Mouse (Mus musculus) embryonic facial prominence, embryonic 11.5 days (tissue): ENCODE data around the gene Gm10160. TPM values are rescaled to one million over a fixed set of nuclear protein-coding genes. Genes with fewer than 3 reads are reported as not detected.
A peak's percentile ranks its signal among the peaks of the same experiment; 100 is the strongest.

Experiments used
- ATAC-seq: fragments of 200-750 bp; cut with Nextera tagmentation; replicated peaks from 2 replicates; pipeline ENCODE4 v1.8.0; 2017; ENCODE audit warnings: low read depth; ENCODE audit not compliant: insufficient number of reproducible peaks, low FRiP score, low TSS enrichment
- DNase-seq: peaks from one replicate; pipeline ENCODE4 v3.0.0-alpha.2; 2015; ENCODE audit warnings: low spot score
- H3K27ac ChIP-seq: fragments of 300-500 bp; sonication (generic); replicated peaks from 2 replicates; pipeline ENCODE4 v1.5.1; 2014; ENCODE audit warnings: mild to moderate bottlenecking, low read depth, low read length, control low read depth
- H3K27me3 ChIP-seq: fragments of 300-500 bp; sonication (generic); 2 replicates; pipeline ENCODE4 v1.6.1; 2014; ENCODE audit warnings: mild to moderate bottlenecking, low read length, moderate library complexity, mixed read lengths; ENCODE audit not compliant: control insufficient read depth, insufficient read depth
- H3K36me3 ChIP-seq: fragments of 300-500 bp; sonication (generic); replicated peaks from 2 replicates; pipeline ENCODE4 v1.6.1; 2014; ENCODE audit warnings: low read depth, mild to moderate bottlenecking, low read length, moderate library complexity, mixed read lengths; ENCODE audit not compliant: control insufficient read depth, insufficient read depth
- H3K4me1 ChIP-seq: fragments of 300-500 bp; sonication (generic); 2 replicates; pipeline ENCODE4 v1.6.1; 2014; ENCODE audit warnings: low read length, mixed read lengths; ENCODE audit not compliant: control insufficient read depth, insufficient read depth
- H3K4me2 ChIP-seq: fragments of 300-500 bp; sonication (generic); 2 replicates; pipeline ENCODE4 v1.6.1; 2014; ENCODE audit warnings: low read depth, mild to moderate bottlenecking, control low read depth, low read length, moderate library complexity
- H3K4me3 ChIP-seq: fragments of 300-500 bp; sonication (generic); 2 replicates; pipeline ENCODE4 v1.5.1; 2014; ENCODE audit warnings: low read depth, low read length, control low read depth
- H3K9ac ChIP-seq: fragments of 300-500 bp; sonication (generic); replicated peaks from 2 replicates; pipeline ENCODE4 v1.6.1; 2014; ENCODE audit warnings: mild to moderate bottlenecking, control low read depth, low read length
- H3K9me3 ChIP-seq: fragments of 300-500 bp; sonication (generic); replicated peaks from 2 replicates; pipeline ENCODE4 v1.6.1; 2016; ENCODE audit warnings: mild to moderate bottlenecking, low read length, inconsistent platforms, mixed read lengths; ENCODE audit not compliant: control insufficient read depth
- WGBS: fragments of 180-500 bp; shearing (Covaris S2); extraction: QIAGEN DNeasy Blood & Tissue Kit; methylation state at CpG from one replicate; pipeline ENCODE4 v1.1.7; 2014; 5-methylcytosine and 5-hydroxymethylcytosine counted together
- polyA plus RNA-seq: library from polyadenylated mRNA; unstranded; fragments of >200 nt; fragmentation: Nextera tagmentation; extraction: Ambion mirVana; gene quantifications from 2 replicates; pipeline ENCODE4 v1.2.1, GENCODE M21; 2014

Gene Gm10160
- polyA plus RNA-seq, 1 experiment from 2014 or later: not detected

GRCm38 (mm10) chr7:81862587-81863583 lies 7.3 kb upstream of the Gm10160 start:
- Histone ChIP-seq H3K9ac (no peak overlapping the region), H3K4me3 (no peak overlapping the region), H3K27ac (no peak overlapping the region), H3K4me2 (no peak overlapping the region), H3K9me3 (no peaks in the 10 kb centered on the region), H3K27me3 (peaks cover 4% of the 10 kb centered on the region), H3K4me1 (no peaks in the 10 kb centered on the region; the same call in 1 of the 2 replicates), H3K36me3 (no peaks in the 10 kb centered on the region)
- DNase-seq (no peak), ATAC-seq (no peak)
- WGBS: 69% methylated on average over 24 of the region's 24 CpGs

DNA sequence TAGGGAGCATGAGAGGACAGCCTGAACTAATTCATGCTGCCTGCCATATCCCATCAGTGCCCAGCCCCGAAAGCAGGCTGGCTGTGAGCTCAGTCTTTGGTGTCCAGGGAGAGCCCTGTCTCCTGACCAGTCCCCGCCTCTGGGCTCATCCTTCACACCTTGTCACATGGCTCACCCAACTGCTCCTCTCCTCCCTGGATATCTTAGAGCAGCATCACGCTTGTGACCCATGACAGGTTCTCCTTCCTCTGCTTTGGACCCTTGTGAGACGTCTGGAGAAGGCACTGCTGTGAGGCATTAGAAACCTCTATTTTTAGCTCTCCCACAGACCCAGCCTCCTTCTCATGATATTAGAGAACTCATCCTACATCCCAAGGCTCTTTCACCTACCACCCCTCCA lies 6.3 kb upstream of the Gm10160 start:
- Histone ChIP-seq H3K36me3 (no peaks in the 10 kb centered on the region), H3K27me3 (peaks cover 7% of the 10 kb centered on the region), H3K4me3 (no peak overlapping the region), H3K9me3 (no peaks in the 10 kb centered on the region), H3K4me2 (no peak overlapping the region), H3K9ac (no peak overlapping the region), H3K4me1 (no peaks in the 10 kb centered on the region; the same call in 1 of the 2 replicates), H3K27ac (no peak overlapping the region)
- ATAC-seq: no peak
- DNase-seq: no peak
- WGBS: 74% methylated on average over 4 of the region's 4 CpGs

- Histone ChIP-seq H3K27ac (no peak overlapping the region), H3K9ac (no peak overlapping the region), H3K4me1 (no peaks in the 10 kb centered on the region; the same call in 1 of the 2 replicates), H3K4me2 (no peak overlapping the region), H3K27me3 (peaks cover 8% of the 10 kb centered on the region), H3K9me3 (no peaks in the 10 kb centered on the region), H3K4me3 (no peak overlapping the region), H3K36me3 (no peaks in the 10 kb centered on the region)
- DNase-seq: no peak
- 92% methylated on average over 2 of the region's 2 CpGs for whole genome bisulfite sequencing
- no peak for ATAC-seq
Measured at GRCm38 (mm10) chr7:81861461-81861860, 5.9 kb upstream of the Gm10160 start.

DNA sequence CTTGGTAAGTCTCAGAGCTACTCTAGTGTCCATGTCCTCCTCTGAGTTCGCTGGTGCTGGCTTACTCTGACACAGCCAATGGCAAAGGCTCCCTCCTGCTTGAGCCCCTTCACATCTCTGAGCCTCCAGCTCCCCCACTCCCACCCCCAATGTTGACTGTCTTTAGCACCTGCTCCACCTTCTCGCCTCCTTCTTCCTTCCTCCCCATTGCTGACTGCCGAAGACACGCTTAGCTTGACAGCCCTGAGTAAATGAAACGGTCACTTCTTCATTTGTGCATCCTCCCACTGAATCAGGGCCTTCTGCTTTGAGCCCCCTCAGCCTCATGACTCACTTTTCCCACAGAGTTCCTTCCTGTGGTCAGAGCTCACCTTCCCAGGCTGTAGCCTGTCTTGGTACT lies 5.4 kb upstream of the Gm10160 start:
- Histone ChIP-seq H3K27ac (no peak overlapping the region), H3K4me3 (no peak overlapping the region), H3K4me1 (no peaks in the 10 kb centered on the region; the same call in 1 of the 2 replicates), H3K9ac (no peak overlapping the region), H3K27me3 (peaks cover 8% of the 10 kb centered on the region), H3K36me3 (no peaks in the 10 kb centered on the region), H3K9me3 (no peaks in the 10 kb centered on the region), H3K4me2 (no peak overlapping the region)
- WGBS: 84% methylated on average over 5 of the region's 5 CpGs
- ATAC-seq (no peak), DNase-seq (no peak)

DNA sequence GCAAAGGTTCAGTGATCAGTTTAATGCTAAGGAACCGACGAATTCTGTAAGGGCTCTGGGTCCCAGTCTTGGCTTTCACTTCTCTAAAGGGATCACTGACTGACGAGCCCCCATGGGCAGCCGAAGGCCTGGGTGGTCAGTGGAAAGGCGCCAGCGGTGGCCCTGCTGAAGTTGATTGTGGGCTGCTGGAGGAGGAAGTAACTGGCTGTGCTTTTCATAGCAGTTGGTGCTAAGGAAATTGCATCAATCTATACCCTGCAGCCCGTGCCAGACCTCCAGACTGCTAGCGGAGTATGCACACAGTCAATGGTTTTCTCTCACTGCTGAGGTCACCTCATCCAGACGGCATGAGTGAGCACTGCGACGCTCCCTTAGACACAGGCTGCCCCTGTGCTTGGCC lies 4.5 kb upstream of the Gm10160 start:
- 49% methylated on average over 11 of the region's 11 CpGs for WGBS
- H3K9ac ChIP-seq: no peak overlapping the region
- no peak for ATAC-seq
- no peak overlapping the region for H3K4me2 ChIP-seq
- H3K4me1 ChIP-seq: no peaks in the 10 kb centered on the region; the same call in 1 of the 2 replicates
- peaks cover 8% of the 10 kb centered on the region for H3K27me3 ChIP-seq
- no peaks in the 10 kb centered on the region for H3K36me3 ChIP-seq
- no peak overlapping the region for H3K27ac ChIP-seq
- no peaks in the 10 kb centered on the region for H3K9me3 ChIP-seq
- no peak overlapping the region for H3K4me3 ChIP-seq
- no peak for DNase-seq

GRCm38 (mm10) chr7:81858968-81859721 lies 3.6 kb upstream of the Gm10160 start, which contains the start of gene Tm6sf1:
Gene Tm6sf1, plus strand, starts transcription at chr7:81859001.
- H3K4me1 ChIP-seq: no peaks in the 10 kb centered on the region; the same call in 1 of the 2 replicates
- no peaks in the 10 kb centered on the region for H3K9me3 ChIP-seq
- peak within 1 kb of the TSS; percentile 99 for H3K4me2 ChIP-seq
- DNase-seq (peak; percentile 56), ATAC-seq (peak; percentile 75)
- H3K36me3 ChIP-seq: no peaks in the 10 kb centered on the region
- peaks cover 8% of the 10 kb centered on the region for H3K27me3 ChIP-seq
- H3K27ac ChIP-seq: no peak within 1 kb of the TSS
- peak within 1 kb of the TSS; percentile 68 for H3K9ac ChIP-seq
- peak within 1 kb of the TSS; percentile 66 for H3K4me3 ChIP-seq
- WGBS: under 1% methylated on average over 64 of the region's 64 CpGs

GRCm38 (mm10) chr7:81858236-81858635 lies 2.6 kb upstream of the Gm10160 start:
- 4% methylated on average over 9 of the region's 9 CpGs for WGBS
- no peak overlapping the region for H3K4me2 ChIP-seq
- H3K27ac ChIP-seq: no peak overlapping the region
- ATAC-seq (no peak), DNase-seq (peak; percentile 11)
- no peaks in the 10 kb centered on the region for H3K36me3 ChIP-seq
- no peak overlapping the region for H3K9ac ChIP-seq
- no peak overlapping the region for H3K4me3 ChIP-seq
- H3K27me3 ChIP-seq: peaks cover 8% of the 10 kb centered on the region
- H3K9me3 ChIP-seq: no peaks in the 10 kb centered on the region
- no peaks in the 10 kb centered on the region; the same call in 1 of the 2 replicates for H3K4me1 ChIP-seq
